Mouse (Mus musculus) T-cell, adult 66 days (primary cell): ENCODE data around the gene Cfap65. TPM values are rescaled to one million over a fixed set of nuclear protein-coding genes. Genes with fewer than 3 reads are reported as not detected.

Source experiments
- total RNA-seq, 2 experiments: library from RNA; stranded (reverse); gene quantifications; 3 replicates in 1 of 2; 4 replicates in 1 of 2; pipeline ENCODE4 v1.2.4; 2023

The Cfap65 gene
- total RNA-seq = not detected

GRCm38 (mm10) chr1:74935402-74935801, at the start of gene Cfap65:
TSS of gene Cfap65 (minus strand) at chr1:74935599.

GRCm38 (mm10) chr1:74951556-74952210, 16.3 kb upstream of the Cfap65 start, which contains the start of gene Ihh:
TSS of gene Ihh (minus strand) at chr1:74951672.

DNA sequence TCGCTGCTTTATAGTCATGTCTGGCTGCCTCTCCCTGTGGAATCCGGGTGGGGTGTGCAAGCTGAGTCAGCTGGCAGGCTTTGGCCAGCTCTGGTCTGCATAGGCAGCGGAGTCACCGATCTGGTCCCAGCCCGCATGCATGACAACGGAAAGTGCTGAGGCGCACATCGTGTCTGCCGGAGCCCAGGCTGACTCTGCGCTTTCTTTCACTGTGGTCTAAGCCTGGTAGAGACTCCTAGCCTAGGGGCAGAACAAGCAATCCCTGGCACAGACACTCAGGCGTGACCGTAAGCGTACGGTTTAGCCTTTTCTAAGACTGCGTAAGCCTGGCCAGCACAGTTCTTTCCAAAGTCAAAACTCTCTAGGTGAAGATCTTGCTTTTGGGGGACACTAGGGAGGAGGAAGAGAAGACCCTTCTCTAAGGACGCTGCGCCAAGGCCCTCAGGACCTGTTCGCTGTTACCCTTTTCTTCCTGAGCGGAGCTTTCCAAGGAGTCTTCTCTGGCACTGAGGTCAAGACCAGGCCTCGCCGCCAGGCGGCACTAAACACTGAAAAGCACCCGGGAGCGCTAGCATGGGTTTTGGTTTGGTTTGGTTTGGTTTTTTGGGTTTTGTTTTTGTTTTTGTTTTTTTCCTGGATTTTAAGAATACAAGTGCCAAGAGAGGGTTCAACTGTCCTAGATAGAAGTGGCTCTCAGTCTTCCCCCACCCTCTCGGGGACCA, 42.1 kb downstream of the Cfap65 start, which contains the start of gene Cryba2:
Cryba2 (minus strand) TSS at position 10 of the 722 bp plus-strand sequence.

DNA sequence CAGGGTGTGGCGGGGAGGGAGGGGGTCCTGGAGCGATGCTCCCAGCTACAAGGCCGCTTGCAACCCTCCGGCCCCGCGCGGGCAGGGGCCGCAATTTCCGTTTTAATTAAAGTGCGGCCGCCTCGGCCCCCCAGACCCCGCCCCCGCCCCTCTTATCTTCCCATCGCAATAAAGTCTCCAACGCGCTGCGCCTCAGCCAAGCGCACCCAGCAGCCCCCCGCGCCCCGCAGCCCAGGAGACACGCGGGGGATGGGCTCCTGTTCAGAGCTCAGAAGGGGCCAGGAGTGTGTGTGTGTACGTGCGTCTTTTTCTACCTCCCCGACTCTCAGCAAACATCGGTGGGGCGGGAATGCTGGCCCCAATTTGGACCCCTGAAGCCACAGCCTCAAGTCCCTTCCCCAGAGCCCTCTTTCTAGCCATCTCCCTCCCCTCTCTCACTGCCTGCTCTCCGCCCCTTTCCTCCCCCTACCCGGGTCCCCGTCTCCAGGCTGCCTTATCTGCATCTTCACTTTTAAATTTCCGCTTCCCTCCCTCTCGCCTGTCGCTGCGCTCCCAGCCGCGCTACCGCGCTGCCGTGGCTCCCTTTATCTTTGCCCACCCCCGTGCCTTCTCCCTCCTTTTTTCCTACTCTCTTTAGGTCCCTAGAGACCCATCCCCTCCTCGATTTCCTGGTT, 49.9 kb downstream of the Cfap65 start, which contains the start of gene Fev:
Fev (minus strand) TSS at position 51 of the 674 bp plus-strand sequence.

DNA sequence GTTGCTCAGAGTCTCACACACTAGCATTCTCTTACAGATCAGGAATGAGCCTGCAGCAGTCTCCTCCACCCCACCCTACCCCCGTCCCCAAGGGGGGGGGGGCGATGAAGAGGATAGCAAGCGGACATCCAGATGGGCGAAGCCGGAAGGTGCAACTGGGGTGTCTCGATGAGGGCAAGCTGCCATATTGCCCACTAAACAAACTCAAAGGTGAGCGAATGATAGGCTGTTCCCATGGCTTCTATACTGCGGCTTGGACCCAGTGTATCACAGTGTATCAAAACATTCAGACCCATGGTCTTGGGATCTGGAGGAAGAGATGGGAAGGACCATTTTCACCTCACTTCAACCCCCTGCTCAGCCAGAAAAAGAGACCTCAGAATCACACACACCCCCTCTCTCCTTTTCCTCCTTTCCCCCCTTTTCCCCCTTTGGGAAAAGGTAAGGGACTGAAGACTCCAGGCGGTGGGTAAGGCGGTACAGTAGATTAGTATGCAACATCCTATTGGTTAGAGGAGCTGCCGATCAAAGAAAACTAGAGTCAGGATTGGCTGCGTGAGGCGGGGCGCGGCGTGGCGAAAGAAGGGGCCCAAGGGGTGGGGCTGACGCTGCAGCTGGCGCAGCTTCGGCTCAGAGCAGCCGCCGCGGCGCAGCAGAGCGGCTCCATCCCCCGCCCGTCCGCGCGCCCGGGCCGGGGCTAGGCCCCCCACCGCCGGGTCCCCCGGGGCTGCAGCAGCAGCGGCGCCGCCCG, 80.9 kb downstream of the Cfap65 start, which contains the start of gene Cdk5r2:
Cdk5r2 (plus strand) TSS at position 629 of the 751 bp plus-strand sequence.

Other genes with a start within 250 kb of the Cfap65 start
- gene Cyp27a1, start 222.0 kb downstream of the Cfap65 start, total RNA-seq = 1 to 10 TPM in 1 of 2 experiments, under 1 TPM in 1; 0.53 to 1.4 TPM
- not detected for gene Prkag3, start 186.4 kb downstream of the Cfap65 start, total RNA-seq
- gene Wnt6, start 163.7 kb downstream of the Cfap65 start, total RNA-seq = not detected
- under 1 TPM; 0.50 to 0.98 TPM for gene Wnt10a, start 144.1 kb downstream of the Cfap65 start, total RNA-seq
- not detected for gene Cdk5r2, start 80.7 kb downstream of the Cfap65 start, total RNA-seq
- not detected for gene Fev, start 50.2 kb downstream of the Cfap65 start, total RNA-seq
- not detected for gene Cryba2, start 42.5 kb downstream of the Cfap65 start, total RNA-seq
- under 1 TPM; 0.59 to 0.64 TPM for gene Ihh, start 16.1 kb upstream of the Cfap65 start, total RNA-seq
- gene Nhej1, start 189.6 kb upstream of the Cfap65 start, total RNA-seq = 1 to 10 TPM; 3.6 to 4.3 TPM
- gene Slc23a3, start 198.3 kb upstream of the Cfap65 start, total RNA-seq = 1 to 10 TPM; 3.7 to 6.2 TPM
- gene Cnppd1, start 207.1 kb upstream of the Cfap65 start, total RNA-seq = 100 to 1,000 TPM; 118 to 134 TPM
- 10 to 100 TPM; 85.6 to 90.8 TPM for gene Retreg2, start 207.2 kb upstream of the Cfap65 start, total RNA-seq
- 10 to 100 TPM; 43.9 to 45.9 TPM for gene Zfand2b, start 233.0 kb upstream of the Cfap65 start, total RNA-seq
- gene Abcb6, start 244.8 kb upstream of the Cfap65 start, total RNA-seq = 1 to 10 TPM; 3.3 to 4.0 TPM